Mouse (Mus musculus) effector memory CD4-positive, alpha-beta T cell, adult 5 months (primary cell): ENCODE measurements around the gene Gm26727. TPM values are rescaled to one million over a fixed set of nuclear protein-coding genes. Genes with fewer than 3 reads are reported as not detected.

Experiments used
- polyA plus RNA-seq: library from polyadenylated mRNA; unstranded; fragments of 100-300 nt; shearing (Covaris generic); gene quantifications from one replicate; pipeline ENCODE4 v1.2.1, GENCODE M21; 2017

The Gm26727 gene
- not detected for polyA plus RNA-seq

DNA sequence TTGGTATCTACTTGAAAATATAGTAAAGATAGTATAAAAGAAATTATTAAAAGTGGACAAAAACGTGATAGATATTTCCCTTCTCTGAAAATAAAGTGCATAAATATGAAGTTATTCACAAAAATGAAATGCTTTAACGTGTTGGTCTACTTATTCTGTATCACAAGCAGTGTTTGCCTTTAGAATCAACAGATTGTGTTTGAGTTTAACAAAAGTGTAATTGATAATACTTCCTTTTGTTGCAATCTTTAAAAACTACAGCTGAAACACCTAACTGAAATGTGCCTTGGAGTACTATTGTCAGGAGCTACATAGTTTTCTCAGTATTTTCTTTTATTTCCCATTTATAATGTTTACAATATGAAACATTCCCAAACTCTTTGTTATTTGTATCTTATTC lies at the start of gene Gm26727:
Gene Gm26727 (minus strand): TSS at position 101 of the 400 bp plus-strand sequence.

DNA sequence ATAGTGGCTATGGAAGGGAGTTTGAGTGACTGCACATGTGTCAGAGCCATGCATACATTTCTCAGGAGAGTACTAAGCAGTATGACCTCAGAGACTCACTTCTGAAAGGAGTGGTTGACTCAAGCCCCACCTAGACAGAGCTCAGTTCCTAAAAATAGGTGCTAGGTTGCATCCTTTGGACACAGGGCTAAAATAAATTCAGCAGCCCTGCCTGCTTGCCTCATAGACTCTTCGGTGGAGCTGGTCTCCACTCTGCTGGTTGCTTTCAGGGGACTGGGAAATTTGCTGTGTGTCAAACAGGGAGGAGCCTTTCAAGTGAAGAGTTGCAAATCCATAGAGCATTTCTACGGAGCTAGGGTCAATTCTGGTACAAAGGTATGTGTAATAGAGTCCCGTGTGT lies 12.8 kb upstream of the Gm26727 start, which contains the start of gene Xirp2:
Gene Xirp2 (plus strand): TSS at position 223 of the 400 bp plus-strand sequence.

GRCm38 (mm10) chr2:67413425-67413824 lies 19.6 kb downstream of the Gm26727 start, which contains the start of gene Gm21830:
Gene Gm21830, plus strand, starts transcription at chr2:67413725.

Other genes starting within 250 kb of the Gm26727 start
- gene Gm21830, start 19.5 kb downstream of the Gm26727 start, polyA plus RNA-seq = not detected
- gene Xirp2, start 12.8 kb upstream of the Gm26727 start, polyA plus RNA-seq = not detected
- gene B3galt1, start 132.7 kb upstream of the Gm26727 start, polyA plus RNA-seq = 0.20 TPM